Mouse (Mus musculus) hindlimb bud, embryonic 11.5 days (tissue): ENCODE data around the gene Arpc5l.
A peak's percentile ranks its signal among the peaks of the same experiment; 100 is the strongest.

Source experiments
- DNase-seq: peaks from one replicate; pipeline ENCODE4 v3.0.0-alpha.2; 2012; ENCODE audit warnings: low read depth, low spot score; ENCODE audit errors: extremely low spot score

Arpc5l gene

DNA sequence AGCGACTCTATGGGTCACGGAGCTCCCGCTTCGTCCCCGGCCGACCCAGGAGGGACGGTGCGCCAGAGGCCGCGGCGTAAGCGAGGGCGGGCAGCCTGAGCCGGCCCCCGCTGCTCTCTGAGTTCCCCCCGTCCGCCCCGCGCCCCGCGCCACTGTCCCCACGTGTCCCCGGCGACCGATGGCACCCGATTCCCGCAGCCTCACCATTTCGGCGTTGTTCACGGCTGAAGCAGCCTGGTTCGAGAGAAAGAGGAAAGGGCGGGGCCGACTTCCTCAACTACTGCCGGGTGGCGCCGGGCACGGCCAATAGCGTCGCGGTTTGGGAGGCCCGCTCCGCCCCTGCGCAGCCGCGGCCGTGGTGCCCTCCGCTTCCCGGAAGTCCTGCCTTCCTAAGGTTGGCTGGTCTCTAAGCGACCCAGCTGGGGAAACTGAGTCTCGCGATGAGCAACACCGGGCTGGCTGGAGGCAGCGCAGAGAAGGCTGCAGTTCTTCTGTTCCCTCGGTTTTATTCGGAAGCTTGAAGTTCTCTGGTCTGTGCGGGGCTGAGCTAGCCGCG lies at the start of gene Arpc5l:
Gene Arpc5l, plus strand, starts transcription at position 469 of the 556 bp plus-strand sequence.
- DNase-seq, result peak; percentile 33

DNA sequence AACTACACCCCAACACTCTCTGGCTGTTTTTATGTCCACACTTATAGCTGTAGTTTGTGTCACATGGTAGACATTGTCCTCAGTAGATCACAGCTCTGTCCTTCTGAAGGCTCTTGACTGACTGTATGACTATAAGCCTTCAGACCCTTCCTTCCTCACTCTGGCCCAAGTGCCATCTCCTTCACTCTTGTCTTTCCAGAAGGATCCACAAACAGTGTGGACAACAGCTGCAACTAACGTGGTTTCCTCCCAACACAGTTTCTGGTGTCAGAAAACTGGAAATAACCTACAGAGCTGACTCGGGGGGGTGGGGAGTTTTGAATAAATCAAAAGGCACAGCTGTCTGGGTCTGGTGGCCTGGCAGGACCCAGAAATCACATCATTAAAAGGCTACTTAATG lies 49.1 kb upstream of the Arpc5l start:
- no peak for DNase-seq

DNA sequence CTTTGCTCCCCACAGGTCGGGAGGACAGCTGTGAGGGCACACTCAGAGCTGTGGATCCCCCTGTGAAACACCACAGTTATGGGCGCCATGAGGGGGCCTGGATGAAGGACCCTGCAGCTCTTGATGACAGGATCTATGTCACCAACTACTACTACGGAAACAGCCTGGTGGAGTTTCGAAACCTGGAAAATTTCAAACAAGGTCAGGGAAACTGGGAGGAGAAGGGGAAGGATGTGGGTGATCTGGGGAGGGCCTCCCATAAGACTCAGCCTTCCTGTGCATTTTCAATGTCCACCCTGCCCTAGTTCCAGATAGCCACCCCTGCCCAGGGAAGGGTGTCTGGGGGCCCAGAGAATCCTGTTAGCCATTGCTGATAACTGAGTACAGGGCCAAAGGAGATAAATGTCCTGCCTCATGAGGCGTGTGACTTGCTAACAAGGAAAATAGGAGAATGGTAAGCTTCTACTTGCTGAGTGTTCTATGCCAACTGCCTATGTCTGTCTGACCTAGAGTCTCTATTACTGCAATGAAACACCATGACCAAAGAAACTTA lies 47.4 kb upstream of the Arpc5l start:
- no peak for DNase-seq

DNA sequence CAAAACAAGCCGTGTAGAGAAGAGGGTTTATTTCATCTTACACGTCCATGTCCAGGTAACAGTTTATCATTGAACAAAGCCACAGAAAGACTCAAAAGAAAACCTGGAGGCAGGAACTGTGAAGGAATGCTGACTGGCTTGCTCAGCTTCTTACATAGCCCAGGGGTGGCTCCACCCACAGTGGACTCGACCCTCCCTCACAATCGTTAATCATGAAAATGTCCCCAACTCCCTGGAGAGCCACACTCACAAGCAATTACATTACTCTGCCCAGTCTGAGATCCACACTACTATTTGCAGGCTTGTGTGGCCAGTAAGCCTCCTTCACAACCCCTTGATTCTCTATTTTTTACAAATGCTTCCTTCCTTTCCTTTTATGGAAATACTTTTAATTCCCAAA lies 41.0 kb upstream of the Arpc5l start:
- peak; percentile 14 for DNase-seq

- DNase-seq, result no peak
These were observed 35.5 kb upstream of the Arpc5l start for GRCm38 (mm10) chr2:38969650-38970049.

GRCm38 (mm10) chr2:38970057-38970456 lies 35.1 kb upstream of the Arpc5l start:
- no peak for DNase-seq

GRCm38 (mm10) chr2:38973223-38973622 lies 31.9 kb upstream of the Arpc5l start:
- DNase-seq, result no peak

DNA sequence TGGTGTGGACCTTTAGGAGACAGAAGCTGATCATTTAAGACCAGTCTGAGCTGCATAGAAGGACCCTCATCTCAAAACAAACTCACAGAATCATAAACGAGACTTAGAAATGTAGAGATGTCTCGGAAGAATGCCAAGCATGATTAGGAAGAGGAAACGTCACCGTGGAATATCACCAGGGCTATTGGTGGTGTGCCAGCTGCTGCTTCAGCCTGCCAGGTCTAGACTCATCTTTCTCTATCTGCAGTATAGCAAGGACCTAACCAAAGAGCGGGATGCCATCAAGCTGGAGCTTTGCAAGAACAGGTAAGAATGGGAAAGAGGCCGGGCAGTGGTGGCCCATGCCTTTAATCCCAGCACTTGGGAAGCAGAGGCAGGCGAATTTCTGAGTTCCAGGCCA lies 31.4 kb upstream of the Arpc5l start:
- DNase-seq, result no peak

DNA sequence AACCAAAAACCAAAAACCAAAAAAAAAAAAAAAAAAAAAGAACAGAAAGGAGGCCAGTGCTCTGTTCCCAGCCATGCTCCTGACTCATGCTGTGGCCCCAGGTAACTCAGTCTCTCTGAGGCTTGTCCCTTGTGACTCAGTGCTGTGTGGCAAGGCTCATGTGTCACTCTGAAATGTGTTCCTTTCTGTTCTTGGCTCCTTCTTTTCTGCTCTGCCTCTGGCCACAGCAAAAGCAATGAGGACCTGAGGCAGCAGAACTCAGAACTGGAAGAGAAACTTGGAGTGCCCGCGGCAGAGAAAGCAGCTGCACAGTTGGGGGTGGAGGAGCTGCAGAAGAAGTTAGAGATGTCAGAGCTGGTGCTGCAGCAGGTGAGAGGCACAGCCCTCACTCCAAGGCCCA lies 31.0 kb upstream of the Arpc5l start:
- no peak for DNase-seq

- no peak for DNase-seq
These were observed 30.0 kb upstream of the Arpc5l start for GRCm38 (mm10) chr2:38975181-38975580.

DNA sequence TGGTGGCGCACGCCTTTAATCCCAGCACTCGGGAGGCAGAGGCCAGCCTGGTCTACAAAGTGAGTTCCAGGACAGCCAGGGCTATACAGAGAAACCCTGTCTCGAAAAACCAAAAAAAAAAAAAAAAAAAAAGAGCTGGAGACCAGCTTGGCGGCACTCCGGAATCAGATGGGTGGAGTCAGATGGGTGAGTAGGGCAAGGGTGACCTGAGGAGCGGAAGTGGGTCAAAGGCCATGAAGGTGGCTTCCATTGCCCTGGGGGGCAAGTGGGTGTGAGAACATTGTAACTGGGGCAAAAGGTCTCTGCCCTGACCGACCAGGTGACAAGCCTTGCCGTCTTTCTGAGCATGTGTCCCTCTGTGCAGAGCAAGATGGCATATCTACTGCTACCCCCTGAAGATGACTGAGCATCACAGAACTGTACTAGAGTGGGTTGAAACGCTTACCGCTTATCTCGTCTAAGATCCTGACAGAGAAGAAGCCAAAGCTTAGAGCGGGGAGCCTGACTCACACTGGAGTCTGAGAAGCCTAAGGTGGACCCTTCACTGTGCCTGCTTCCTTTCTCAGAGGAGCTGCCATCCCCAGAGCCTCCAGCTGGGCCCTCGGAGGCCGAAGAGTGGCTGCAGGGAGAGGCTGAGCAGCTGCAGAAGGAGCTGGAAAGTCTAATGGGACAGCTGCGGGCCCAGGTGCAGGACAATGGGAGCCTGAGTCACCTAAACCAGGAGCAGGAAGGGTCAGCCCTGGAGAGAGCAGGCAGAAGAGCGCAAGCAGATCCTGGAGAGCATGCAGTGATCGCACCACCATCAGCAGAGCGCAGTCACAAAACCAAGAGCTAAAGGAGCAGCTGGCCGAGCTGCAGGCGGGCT lies 29.0 kb upstream of the Arpc5l start:
- DNase-seq, result no peak

- no peak for DNase-seq
These were observed 27.3 kb upstream of the Arpc5l start for GRCm38 (mm10) chr2:38977837-38978236.

GRCm38 (mm10) chr2:38983456-38983855 lies 21.7 kb upstream of the Arpc5l start:
- DNase-seq, result no peak

DNA sequence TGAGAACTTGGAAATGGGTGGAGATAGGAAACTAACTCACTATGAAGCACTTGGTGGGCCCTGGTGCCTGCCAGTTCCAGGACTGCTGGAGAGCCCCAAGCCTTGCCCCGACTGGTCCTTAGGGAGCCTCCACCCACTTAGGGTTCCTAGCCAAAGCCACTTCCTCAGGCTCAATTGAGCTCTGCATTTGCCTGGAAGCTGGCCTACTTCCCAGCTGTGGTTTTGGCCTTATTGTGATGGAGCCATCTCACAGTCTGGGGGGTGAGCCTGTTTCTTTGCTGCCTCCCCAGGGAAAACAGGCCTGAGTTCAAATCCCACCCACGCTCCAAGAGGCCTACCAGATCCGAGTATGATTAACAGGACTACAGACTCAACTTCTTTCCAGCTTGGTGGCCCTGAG lies 18.6 kb upstream of the Arpc5l start:
- DNase-seq, result no peak

DNA sequence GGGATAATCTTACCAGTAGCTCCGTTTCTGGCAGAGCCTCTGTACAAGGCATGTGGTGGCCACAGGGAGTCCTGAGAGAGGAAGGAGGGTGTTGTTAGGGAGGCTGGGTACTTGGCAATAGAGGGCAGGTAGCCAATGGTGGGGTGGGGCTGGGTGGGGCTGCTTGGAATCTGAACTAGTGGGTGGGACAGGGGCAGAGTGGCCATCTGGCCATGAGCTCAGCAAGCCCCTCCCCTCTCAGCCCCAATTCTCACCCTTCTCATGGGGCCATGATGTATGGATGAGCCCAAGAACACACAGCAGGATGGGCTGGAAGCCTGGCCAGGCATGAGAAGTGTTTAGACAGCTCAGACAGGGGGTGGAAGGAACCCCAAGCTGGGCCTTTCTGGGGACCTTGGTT lies 17.8 kb upstream of the Arpc5l start:
- no peak for DNase-seq

- DNase-seq, result no peak
These were observed 17.2 kb upstream of the Arpc5l start for GRCm38 (mm10) chr2:38987803-38988510.

- DNase-seq, result no peak
These were observed 16.2 kb upstream of the Arpc5l start for GRCm38 (mm10) chr2:38988929-38989328.

DNA sequence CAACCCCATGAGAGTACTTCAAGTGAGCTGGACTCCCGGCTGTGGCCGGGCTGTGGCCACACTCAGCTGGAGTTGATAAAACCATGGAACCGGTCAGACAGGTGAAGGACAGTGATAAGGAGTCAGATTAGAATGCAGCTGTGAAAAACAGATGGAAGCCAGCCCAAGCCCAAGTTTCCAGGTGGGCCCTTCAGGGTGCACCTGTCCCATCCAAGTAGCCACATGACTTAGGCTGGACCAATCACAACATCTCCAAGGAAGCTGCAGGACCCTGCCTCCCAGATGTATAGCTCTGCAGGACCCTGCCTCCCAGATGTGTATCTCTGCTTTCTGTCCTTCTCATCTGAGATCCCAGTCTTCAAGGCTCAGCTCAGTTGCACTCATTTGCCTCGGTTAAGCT lies 13.1 kb upstream of the Arpc5l start:
- DNase-seq, result no peak

- DNase-seq, result no peak
These were observed 12.7 kb upstream of the Arpc5l start for GRCm38 (mm10) chr2:38992452-38992851.

DNA sequence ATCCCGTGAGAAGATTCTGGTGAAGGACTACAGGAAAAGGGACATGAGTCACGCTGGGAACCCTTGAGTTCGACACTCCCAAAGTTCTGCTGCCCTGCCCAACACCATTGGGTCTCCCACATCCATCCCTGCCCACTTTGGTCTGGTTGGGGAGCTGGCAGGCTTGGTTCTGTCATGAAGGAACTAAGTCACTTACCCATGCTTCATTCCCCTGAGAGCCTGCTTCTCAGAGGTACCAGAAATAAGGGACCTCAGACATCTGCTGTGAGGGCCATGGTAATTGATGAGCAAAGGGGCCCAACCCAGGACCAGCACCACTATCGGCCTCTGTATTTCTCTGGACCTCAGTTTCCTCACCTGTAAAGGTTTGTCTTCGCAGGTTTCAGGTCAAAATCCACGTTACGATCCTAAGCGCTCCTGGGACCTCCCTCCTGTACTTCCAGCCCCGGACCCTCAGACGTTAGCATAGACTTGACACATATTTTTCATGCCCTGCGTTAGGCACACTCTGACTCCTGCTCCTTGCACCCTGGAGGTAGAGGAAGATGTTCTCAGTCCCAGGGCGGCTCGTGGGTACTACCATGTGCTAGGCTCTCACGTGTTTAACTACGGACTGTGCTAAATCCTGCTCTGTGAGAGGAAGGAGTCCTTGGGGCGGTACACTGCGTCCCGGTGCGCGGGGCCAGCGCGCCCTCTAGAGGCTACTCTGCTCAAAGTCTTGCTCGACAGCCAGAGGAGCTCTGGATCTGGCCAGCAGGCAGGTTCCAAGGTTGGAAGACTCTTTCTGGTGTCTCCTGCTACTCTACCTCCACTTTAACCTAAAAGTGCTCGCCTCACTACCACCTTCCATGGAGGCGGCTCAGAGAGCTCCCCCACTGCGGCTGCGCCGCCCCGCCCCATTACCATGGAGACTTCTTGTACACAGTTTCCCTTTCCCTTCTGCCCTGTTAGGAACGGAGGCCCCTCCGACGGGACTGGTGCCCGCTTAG lies 7.5 kb upstream of the Arpc5l start, which contains the start of gene Wdr38:
Gene Wdr38, plus strand, starts transcription at position 91 of the 989 bp plus-strand sequence.
- peak; percentile 53 for DNase-seq
